Mouse (Mus musculus) myocyte (in vitro differentiated cells): ENCODE results near the gene Cfd.

Source experiments
- POLR2A ChIP-seq: IDR thresholded peaks from one replicate; pipeline ENCODE4 v1.6.1; 2011; ENCODE audit warnings: low read depth, mild to moderate bottlenecking, control low read depth, moderate library complexity; ENCODE audit not compliant: insufficient read length
- SRF ChIP-seq: IDR thresholded peaks from one replicate; pipeline ENCODE4 v1.6.1; 2011; ENCODE audit warnings: low read depth; ENCODE audit not compliant: control insufficient read depth, insufficient read length
- TCF12 ChIP-seq: IDR thresholded peaks from one replicate; pipeline ENCODE4 v1.6.1; 2011; ENCODE audit warnings: mild to moderate bottlenecking, control low read depth; ENCODE audit not compliant: poor library complexity, insufficient read depth, severe bottlenecking

- TF ChIP-seq TCF12 (no peak), POLR2A (no peak), SRF (no peak)
These were observed 39.5 kb downstream of the Cfd start for GRCm38 (mm10) chr10:79929967-79930825.
